Mouse (Mus musculus) lung, adult 2 months (tissue): ENCODE results near the gene Rbp2.

Source experiments
- CTCF ChIP-seq: fragments of 200-500 bp; IDR thresholded peaks from 2 replicates; pipeline ENCODE4 v1.5.1; 2011; ENCODE audit warnings: mild to moderate bottlenecking, low read length, control low read depth; ENCODE audit not compliant: insufficient read depth
- POLR2A ChIP-seq: fragments of 200-500 bp; IDR thresholded peaks from 2 replicates; pipeline ENCODE4 v1.6.1; 2011; ENCODE audit warnings: low read depth, mild to moderate bottlenecking, control low read depth, low read length, borderline replicate concordance; ENCODE audit errors: extremely low read depth

- peak; percentile 20 for TF ChIP-seq CTCF
- TF ChIP-seq POLR2A, result no peak
Observed at GRCm38 (mm10) chr9:98538713-98539360, 52.9 kb downstream of the Rbp2 start.
